8 mouse cellular contexts compared by ENCODE assay signal in genomic region chr11:53351943-53352590, GRCm38 (mm10). TPM values are rescaled to one million over a fixed set of nuclear protein-coding genes. Genes with fewer than 3 reads are reported as not detected.
DNase-seq lines count a peak whose midpoint lies in the region; ATAC-seq and TF ChIP-seq lines count a peak whose summit lies in the region.

No protein-coding gene starts in this region.

- H3K27me3 ChIP-seq in forebrain, embryonic 10.5 days (ENCODE audit: poor library complexity, severe bottlenecking), result no peaks in the 10 kb centered on the region
- no peaks in the 10 kb centered on the region for H3K27me3 ChIP-seq in limb, embryonic 12.5 days

- H3K4me3 ChIP-seq in forebrain, embryonic 10.5 days, result peak overlapping the region; percentile 93
- H3K4me3 ChIP-seq in limb, embryonic 12.5 days (replicated peaks), result peak overlapping the region; percentile 93
- peak overlapping the region; percentile 99 for H3K4me3 ChIP-seq in olfactory bulb, adult 2 months (ENCODE audit: insufficient read depth, low read depth, low read length)

- H3K4me2 ChIP-seq in limb, embryonic 12.5 days, result peak overlapping the region; percentile 76

- no peak for TF ChIP-seq CTCF in olfactory bulb, adult 2 months (IDR thresholded peaks at IDR 0.05; ENCODE audit: insufficient read depth, low read depth, low read length)

- H3K9ac ChIP-seq in limb, embryonic 12.5 days (replicated peaks), result peak overlapping the region; percentile 97

- 6% methylated on average over 14 of the region's 14 CpGs for WGBS in forebrain, embryonic 10.5 days
- 6% methylated on average over 14 of the region's 14 CpGs for WGBS in limb, embryonic 12.5 days
- under 1% methylated on average over 14 of the region's 14 CpGs for WGBS in olfactory bulb, adult 2 months

- peaks cover 11% of the 10 kb centered on the region for H3K4me1 ChIP-seq in forebrain, embryonic 10.5 days
- H3K4me1 ChIP-seq in limb, embryonic 12.5 days (replicated peaks), result peaks cover 7% of the 10 kb centered on the region; the same call in 1 of the 2 replicates
- H3K4me1 ChIP-seq in olfactory bulb, adult 2 months (ENCODE audit: control insufficient read depth, insufficient read depth, low read length), result no peaks in the 10 kb centered on the region

- no peak for TF ChIP-seq POLR2A in olfactory bulb, adult 2 months (IDR thresholded peaks at IDR 0.05; ENCODE audit: insufficient read depth, low read depth, low read length)

- H3K27ac ChIP-seq in forebrain, embryonic 10.5 days, result peak overlapping the region; percentile 98
- H3K27ac ChIP-seq in limb, embryonic 12.5 days, result peak overlapping the region; percentile 96
- H3K27ac ChIP-seq in olfactory bulb, adult 2 months (ENCODE audit: insufficient read depth, low read depth, low read length), result peak overlapping the region; percentile 65

- peak; percentile 16 to 45 for DNase-seq in cerebellum, postnatal 10 days
- DNase-seq in 3T3-L1 (ENCODE audit: low read depth, low spot score), result peak; percentile 44
- no peak for DNase-seq in forebrain, embryonic 10.5 days (ENCODE audit: extremely low spot score, low spot score)
- DNase-seq in urinary bladder, adult 18-20 months (ENCODE audit: low spot score in 2 of 2), result no peak
- DNase-seq in spleen, postnatal 36 days (ENCODE audit: low spot score in 2 of 2), result no peak

- peaks cover 29% of the 10 kb centered on the region for H3K36me3 ChIP-seq in forebrain, embryonic 10.5 days (replicated peaks)
- peaks cover 16% of the 10 kb centered on the region for H3K36me3 ChIP-seq in limb, embryonic 12.5 days

- H3K9me3 ChIP-seq in forebrain, embryonic 10.5 days, result no peaks in the 10 kb centered on the region
- H3K9me3 ChIP-seq in limb, embryonic 12.5 days, result no peaks in the 10 kb centered on the region

- no peak for ATAC-seq in cerebellum, adult (ENCODE audit: insufficient number of reproducible peaks, low FRiP score, low TSS enrichment)
- ATAC-seq in limb, embryonic 12.5 days (ENCODE audit: insufficient number of reproducible peaks, insufficient read depth, low FRiP score, low TSS enrichment, low read depth), result no peak

RNA-seq across cellular contexts. Expression of gene Aff4, which starts 1.4 kb away (rescaled TPM):
- polyA plus RNA-seq in forebrain, embryonic 10.5 days (2016; fragmentation: Nextera tagmentation; extraction: Ambion mirVana), result 31.5 and 33.5 TPM in 2 replicates
- 61.5 and 67.4 TPM in 2 replicates for polyA plus RNA-seq in limb, embryonic 12.5 days (2016; fragmentation: Nextera tagmentation; extraction: Ambion mirVana)
- 856 and 1,023 TPM in 2 replicates for polyA plus RNA-seq in olfactory bulb, adult 2 months (2012; ENCODE audit: insufficient read depth, insufficient read length, low replicate concordance, missing spikeins)

RNA-seq across cellular contexts. Expression of gene Zcchc10, which starts 27.6 kb away (rescaled TPM):
- 24.1 and 27.7 TPM in 2 replicates for polyA plus RNA-seq in forebrain, embryonic 10.5 days (2016; fragmentation: Nextera tagmentation; extraction: Ambion mirVana)
- polyA plus RNA-seq in limb, embryonic 12.5 days (2016; fragmentation: Nextera tagmentation; extraction: Ambion mirVana), result 21.0 and 22.5 TPM in 2 replicates
- polyA plus RNA-seq in olfactory bulb, adult 2 months (2012; ENCODE audit: insufficient read depth, insufficient read length, low replicate concordance, missing spikeins), result not detected in 2 replicates

RNA-seq across cellular contexts. Expression of gene Hspa4, which starts 51.8 kb away (rescaled TPM):
- 127 and 136 TPM in 2 replicates for polyA plus RNA-seq in forebrain, embryonic 10.5 days (2016; fragmentation: Nextera tagmentation; extraction: Ambion mirVana)
- 108 and 118 TPM in 2 replicates for polyA plus RNA-seq in limb, embryonic 12.5 days (2016; fragmentation: Nextera tagmentation; extraction: Ambion mirVana)
- 708 TPM in 1 of 2 replicates, not detected in the other for polyA plus RNA-seq in olfactory bulb, adult 2 months (2012; ENCODE audit: insufficient read depth, insufficient read length, low replicate concordance, missing spikeins)

Comparison
In these comparisons a context has a peak if more than half of its experiments do, and no peak if none do; other contexts are left out.
1. DNase-seq: peak in cerebellum, postnatal 10 days (2 of 2) and 3T3-L1 (single experiment); none in forebrain, embryonic 10.5 days (single experiment), urinary bladder, adult 18-20 months (0 of 2) and spleen, postnatal 36 days (0 of 2).
2. RNA of gene Aff4, which starts 1.4 kb away (polyA plus RNA-seq): 856 to 1,023 TPM in olfactory bulb, adult 2 months; 61.5 to 67.4 TPM in limb, embryonic 12.5 days and 31.5 to 33.5 TPM in forebrain, embryonic 10.5 days; every median in the first group is over 10 times any median in the second.
3. Peak in every context shown above with its lines, with median percentiles within 50 percentile points of each other: H3K27ac ChIP-seq and H3K4me3 ChIP-seq.